Mouse (Mus musculus): ENCODE measurements at regions not wholly inside any gene's neighbourhood (a gene's known extent, or its start where the extent isn't known, plus 50 kb on each side); places are given as distances from the start of the nearest gene placed in this dataset.

DNA sequence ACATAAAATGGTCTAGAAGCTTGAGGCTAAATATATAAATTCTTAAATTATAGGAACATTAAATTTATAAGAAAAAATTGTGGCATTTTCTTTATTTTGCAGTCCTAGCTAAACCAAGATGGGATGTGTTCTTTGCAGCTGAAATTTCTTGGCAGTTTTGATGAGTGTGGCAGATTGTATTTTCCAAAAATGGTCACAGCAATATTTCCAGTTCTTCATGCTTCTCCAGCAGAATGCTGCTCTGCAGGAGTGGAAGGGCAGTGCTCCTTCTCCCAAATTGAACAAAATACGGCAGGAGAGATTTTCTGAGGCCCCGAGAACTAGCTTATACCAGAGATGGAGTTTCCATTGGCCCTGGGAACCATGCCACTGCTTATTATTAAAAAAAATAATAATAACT is 587.6 kb downstream of the Prkd1 start:
- Histone ChIP-seq H3K4me3 (no peak overlapping the region), H3K36me3 (ENCODE audit: control insufficient read depth, insufficient read depth) (no peaks in the 10 kb centered on the region), H3K79me2 (ENCODE audit: control insufficient read depth, insufficient read depth) (no peaks in the 10 kb centered on the region), H3K4me2 (ENCODE audit: low read depth) (no peak overlapping the region), H3K27me3 (ENCODE audit: control insufficient read depth, insufficient read depth, insufficient read length) (no peaks in the 10 kb centered on the region), H3ac (ENCODE audit: control insufficient read depth, insufficient read length) (no peak overlapping the region)
- no peak for TF ChIP-seq REST (IDR thresholded peaks at IDR 0.05; ENCODE audit: insufficient read depth, insufficient read length)
- TF ChIP-seq E2F4 (IDR thresholded peaks at IDR 0.05; ENCODE audit: insufficient read depth) = no peak
- no peak for TF ChIP-seq USF1 (IDR thresholded peaks at IDR 0.05; ENCODE audit: low read depth)
- no peak for TF ChIP-seq CEBPB (IDR thresholded peaks at IDR 0.05; ENCODE audit: insufficient read depth, poor library complexity, severe bottlenecking)
- TF ChIP-seq TCF12 (IDR thresholded peaks at IDR 0.05; ENCODE audit: insufficient read depth, poor library complexity, severe bottlenecking) = no peak
- TF ChIP-seq TCF3 (IDR thresholded peaks at IDR 0.05; ENCODE audit: insufficient read length, low read depth) = no peak
- no peak for TF ChIP-seq SRF (IDR thresholded peaks at IDR 0.05; ENCODE audit: control insufficient read depth, insufficient read length, low read depth)
- no peak for TF ChIP-seq POLR2A (IDR thresholded peaks at IDR 0.05; ENCODE audit: insufficient read length, low read depth)
- TF ChIP-seq MYOD1 (IDR thresholded peaks at IDR 0.05; ENCODE audit: control insufficient read depth in 1 of 3, insufficient read length in 2 of 3, low read depth in 2 of 3) = no peak

DNA sequence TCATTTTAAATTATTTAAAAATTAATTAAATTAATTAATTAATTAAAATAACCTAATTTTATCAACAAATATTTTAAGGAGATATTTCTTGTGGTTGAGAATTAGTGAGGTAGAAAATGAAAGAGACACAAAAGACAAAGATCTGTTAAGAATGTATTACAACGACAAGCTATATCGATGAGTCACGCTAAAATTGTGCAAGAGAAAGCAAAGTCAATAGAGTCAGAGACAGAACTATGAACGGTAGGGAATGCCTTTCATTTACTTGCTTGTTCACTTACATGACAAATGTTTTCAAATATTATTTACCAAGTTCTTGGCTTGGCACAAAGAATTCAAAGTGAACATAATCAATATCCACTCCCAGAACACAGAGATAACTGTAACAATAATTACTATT is 582.5 kb downstream of the Prkd1 start:
- Histone ChIP-seq H3K4me2 (ENCODE audit: low read depth) (no peak overlapping the region), H3K27me3 (ENCODE audit: control insufficient read depth, insufficient read depth, insufficient read length) (no peaks in the 10 kb centered on the region), H3ac (ENCODE audit: control insufficient read depth, insufficient read length) (no peak overlapping the region)

DNA sequence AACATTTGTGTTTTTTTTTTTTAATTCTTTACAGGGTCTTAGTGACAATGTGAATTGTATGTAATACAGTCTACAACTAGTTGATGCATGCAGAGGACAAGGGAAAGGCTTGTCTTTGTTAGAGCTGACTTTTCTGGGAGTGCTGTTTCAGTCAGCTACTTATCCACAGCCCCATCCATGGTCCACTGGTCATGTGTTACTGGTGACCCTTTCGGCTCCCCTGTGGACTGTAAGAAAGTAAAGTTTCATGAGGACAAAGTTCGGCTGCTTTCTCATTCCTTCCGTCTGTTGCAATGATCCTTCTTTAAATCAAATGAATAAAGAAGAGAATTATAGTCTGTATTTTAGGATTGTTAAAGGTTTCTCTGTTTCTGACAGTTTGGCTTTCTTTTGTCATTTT is 577.1 kb downstream of the Prkd1 start:
- Histone ChIP-seq H3K79me2 (ENCODE audit: control insufficient read depth, insufficient read depth) (no peaks in the 10 kb centered on the region), H3ac (ENCODE audit: control insufficient read depth, insufficient read length) (no peak overlapping the region), H3K4me2 (ENCODE audit: low read depth) (no peak overlapping the region), H3K27me3 (ENCODE audit: control insufficient read depth, insufficient read depth, insufficient read length) (no peaks in the 10 kb centered on the region), H3K36me3 (ENCODE audit: control insufficient read depth, insufficient read depth) (no peaks in the 10 kb centered on the region), H3K4me3 (no peak overlapping the region)
- no peak for TF ChIP-seq E2F4 (IDR thresholded peaks at IDR 0.05; ENCODE audit: insufficient read depth)

More for the DNA sequence above, 582.5 kb downstream of the Prkd1 start:
- H3K79me2 ChIP-seq (ENCODE audit: control insufficient read depth, insufficient read depth) = no peaks in the 10 kb centered on the region
- no peak overlapping the region for H3K4me3 ChIP-seq
- no peaks in the 10 kb centered on the region for H3K36me3 ChIP-seq (ENCODE audit: control insufficient read depth, insufficient read depth)
- no peak for TF ChIP-seq E2F4 (IDR thresholded peaks at IDR 0.05; ENCODE audit: insufficient read depth)
- peak; percentile 83; the same call in 1 of the 2 replicates for TF ChIP-seq CEBPB (IDR thresholded peaks at IDR 0.05; ENCODE audit: insufficient read depth, poor library complexity, severe bottlenecking)
- TF ChIP-seq POLR2A (IDR thresholded peaks at IDR 0.05; ENCODE audit: insufficient read length, low read depth) = no peak

GRCm38 (mm10) chr12:50072359-50072758 is 576.5 kb downstream of the Prkd1 start:
- no peaks in the 10 kb centered on the region for H3K27me3 ChIP-seq (ENCODE audit: control insufficient read depth, insufficient read depth, insufficient read length)
- H3K79me2 ChIP-seq (ENCODE audit: control insufficient read depth, insufficient read depth) = no peaks in the 10 kb centered on the region
- H3K4me3 ChIP-seq = no peak overlapping the region
- H3K36me3 ChIP-seq (ENCODE audit: control insufficient read depth, insufficient read depth) = no peaks in the 10 kb centered on the region
- H3ac ChIP-seq (ENCODE audit: control insufficient read depth, insufficient read length) = no peak overlapping the region
- no peak overlapping the region for H3K4me2 ChIP-seq (ENCODE audit: low read depth)
- TF ChIP-seq MYOG (IDR thresholded peaks at IDR 0.05; ENCODE audit: control insufficient read depth in 1 of 3, insufficient read depth in 1 of 3, insufficient read length in 2 of 3, low read depth in 2 of 3) (no peak), TCF12 (IDR thresholded peaks at IDR 0.05; ENCODE audit: insufficient read depth, poor library complexity, severe bottlenecking) (no peak), CEBPB (IDR thresholded peaks at IDR 0.05; ENCODE audit: insufficient read depth, poor library complexity, severe bottlenecking) (no peak), POLR2AphosphoS2 (IDR thresholded peaks at IDR 0.05; ENCODE audit: insufficient read length, low read depth) (no peak), REST (IDR thresholded peaks at IDR 0.05; ENCODE audit: insufficient read depth, insufficient read length) (no peak)

GRCm38 (mm10) chr12:50073684-50074083 is 575.2 kb downstream of the Prkd1 start:
- H3ac ChIP-seq (ENCODE audit: control insufficient read depth, insufficient read length) = no peak overlapping the region
- H3K27me3 ChIP-seq (ENCODE audit: control insufficient read depth, insufficient read depth, insufficient read length) = no peaks in the 10 kb centered on the region
- H3K4me3 ChIP-seq = no peak overlapping the region
- no peak overlapping the region for H3K4me2 ChIP-seq (ENCODE audit: low read depth)
- TF ChIP-seq USF1 (IDR thresholded peaks at IDR 0.05; ENCODE audit: low read depth) = no peak
- no peaks in the 10 kb centered on the region for H3K79me2 ChIP-seq (ENCODE audit: control insufficient read depth, insufficient read depth)
- H3K36me3 ChIP-seq (ENCODE audit: control insufficient read depth, insufficient read depth) = no peaks in the 10 kb centered on the region

GRCm38 (mm10) chr12:50081157-50081556 is 567.7 kb downstream of the Prkd1 start:
- Histone ChIP-seq H3K36me3 (ENCODE audit: control insufficient read depth, insufficient read depth) (no peaks in the 10 kb centered on the region), H3ac (ENCODE audit: control insufficient read depth, insufficient read length) (no peak overlapping the region), H3K4me2 (ENCODE audit: low read depth) (no peak overlapping the region), H3K27me3 (ENCODE audit: control insufficient read depth, insufficient read depth, insufficient read length) (no peaks in the 10 kb centered on the region), H3K79me2 (ENCODE audit: control insufficient read depth, insufficient read depth) (no peaks in the 10 kb centered on the region), H3K4me3 (no peak overlapping the region)
- TF ChIP-seq CEBPB (IDR thresholded peaks at IDR 0.05; ENCODE audit: insufficient read depth, poor library complexity, severe bottlenecking) = no peak
- no peak for TF ChIP-seq MYOG (IDR thresholded peaks at IDR 0.05; ENCODE audit: control insufficient read depth in 1 of 3, insufficient read depth in 1 of 3, insufficient read length in 2 of 3, low read depth in 2 of 3)
- TF ChIP-seq E2F4 (IDR thresholded peaks at IDR 0.05; ENCODE audit: insufficient read depth) = no peak
- no peak for TF ChIP-seq POLR2AphosphoS2 (IDR thresholded peaks at IDR 0.05; ENCODE audit: insufficient read length, low read depth)
- no peak for TF ChIP-seq USF1 (IDR thresholded peaks at IDR 0.05; ENCODE audit: low read depth)
- no peak for TF ChIP-seq TCF12 (IDR thresholded peaks at IDR 0.05; ENCODE audit: insufficient read depth, poor library complexity, severe bottlenecking)
- TF ChIP-seq POLR2A (IDR thresholded peaks at IDR 0.05; ENCODE audit: insufficient read length, low read depth) = no peak
- TF ChIP-seq REST (IDR thresholded peaks at IDR 0.05; ENCODE audit: insufficient read depth, insufficient read length) = no peak
- no peak for TF ChIP-seq SRF (IDR thresholded peaks at IDR 0.05; ENCODE audit: control insufficient read depth, insufficient read length, low read depth)
- no peak for TF ChIP-seq MYOD1 (IDR thresholded peaks at IDR 0.05; ENCODE audit: control insufficient read depth in 1 of 3, insufficient read length in 2 of 3, low read depth in 2 of 3)
- no peak for TF ChIP-seq TCF3 (IDR thresholded peaks at IDR 0.05; ENCODE audit: insufficient read length, low read depth)
- TF ChIP-seq MAX (IDR thresholded peaks at IDR 0.05; ENCODE audit: low read depth) = no peak
